Mouse (Mus musculus) left cerebral cortex, adult 11 months (tissue): ENCODE results near the gene Hnrnpu.
"Not testable (repeated sequence)": the region's sequence is repeated elsewhere in the genome, so short reads cannot be mapped to it uniquely, and the experiment has no call there.

Source experiments
- DNase-seq: peaks from one replicate; pipeline ENCODE4 v3.0.0; 2022; ENCODE audit warnings: low spot score

Gene Hnrnpu

GRCm38 (mm10) chr1:178310128-178310527, 27.5 kb downstream of the Hnrnpu start:
- no peak for DNase-seq

- no peak for DNase-seq
These were observed 28.1 kb downstream of the Hnrnpu start for GRCm38 (mm10) chr1:178309487-178309886.

GRCm38 (mm10) chr1:178303425-178303824, 34.2 kb downstream of the Hnrnpu start:
- peak; percentile 53 for DNase-seq

- not testable (repeated sequence) for DNase-seq
These were observed 36.3 kb downstream of the Hnrnpu start for GRCm38 (mm10) chr1:178301261-178301660.

GRCm38 (mm10) chr1:178294051-178294450, 43.5 kb downstream of the Hnrnpu start:
- DNase-seq, result no peak

GRCm38 (mm10) chr1:178291716-178292115, 45.9 kb downstream of the Hnrnpu start:
- no peak for DNase-seq

- DNase-seq, result no peak
These were observed 49.9 kb downstream of the Hnrnpu start for GRCm38 (mm10) chr1:178287601-178288176.

- DNase-seq, result no peak
These were observed 53.5 kb downstream of the Hnrnpu start for GRCm38 (mm10) chr1:178283946-178284720.

GRCm38 (mm10) chr1:178283314-178283713, 54.3 kb downstream of the Hnrnpu start:
- DNase-seq, result not testable (repeated sequence)

- DNase-seq, result peak; percentile 53
These were observed 61.3 kb downstream of the Hnrnpu start for GRCm38 (mm10) chr1:178276054-178276911.

GRCm38 (mm10) chr1:178275738-178276053, 61.9 kb downstream of the Hnrnpu start:
- no peak for DNase-seq

- DNase-seq, result no peak
These were observed 62.3 kb downstream of the Hnrnpu start for GRCm38 (mm10) chr1:178275174-178275730.
